8 mouse cellular contexts compared by ENCODE assay signal in the genomic region with DNA sequence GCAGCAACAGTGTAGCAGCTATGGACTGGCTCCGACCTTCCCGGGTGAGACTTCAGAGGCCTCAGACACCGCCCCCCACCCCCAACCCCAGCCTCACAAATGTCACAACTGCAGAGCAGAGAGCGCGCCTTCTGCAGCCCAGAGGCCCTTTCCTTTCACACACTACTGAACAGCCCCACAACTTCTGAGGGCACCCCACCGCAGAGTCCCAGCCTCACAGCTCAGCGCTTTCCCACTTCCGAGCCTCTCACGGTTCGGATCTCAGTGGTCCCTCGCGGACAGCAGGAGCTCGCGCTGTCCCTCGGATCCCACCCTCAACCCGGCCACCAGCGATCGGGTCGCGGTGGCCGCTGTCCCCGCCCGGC. TPM values are rescaled to one million over a fixed set of nuclear protein-coding genes. Genes with fewer than 3 reads are reported as not detected.
DNase-seq lines count a peak whose midpoint lies in the region; ATAC-seq lines count a peak whose summit lies in the region.

No protein-coding gene starts in this region.

- ATAC-seq in frontal cortex, adult (ENCODE audit: low TSS enrichment) = 0 out of 2 replicates have a peak, but pooled peaks have one; percentile 1
- ATAC-seq in hindbrain, embryonic 16.5 days = peak; percentile 46
- no peak; the same call in none of the 2 replicates for ATAC-seq in midbrain, embryonic 11.5 days (ENCODE audit: low FRiP score)

- no peaks in the 10 kb centered on the region for H3K36me3 ChIP-seq in hindbrain, embryonic 16.5 days (ENCODE audit: control insufficient read depth, insufficient read depth, low read length)
- H3K36me3 ChIP-seq in midbrain, embryonic 11.5 days (ENCODE audit: control insufficient read depth, insufficient read depth, low read length) = no peaks in the 10 kb centered on the region

- H3K4me1 ChIP-seq in hindbrain, embryonic 16.5 days (ENCODE audit: control insufficient read depth, insufficient read depth, low read depth, low read length) = peaks cover 14% of the 10 kb centered on the region
- H3K4me1 ChIP-seq in midbrain, embryonic 11.5 days (ENCODE audit: control insufficient read depth, insufficient read depth, low read length) = peaks cover 27% of the 10 kb centered on the region

- H3K27ac ChIP-seq in hindbrain, embryonic 16.5 days (ENCODE audit: low read depth, low read length) = peak overlapping the region; percentile 87
- peak overlapping the region; percentile 83 for H3K27ac ChIP-seq in midbrain, embryonic 11.5 days (ENCODE audit: low read depth, low read length)

- peak overlapping the region; percentile 92 for H3K4me2 ChIP-seq in hindbrain, embryonic 16.5 days (ENCODE audit: low read length)
- peak overlapping the region; percentile 90 for H3K4me2 ChIP-seq in midbrain, embryonic 11.5 days

- DNase-seq in frontal cortex, postnatal 36 days (ENCODE audit: low spot score in 2 of 2) = no peak
- DNase-seq in A20 (ENCODE audit: low read depth, low spot score) = peak; percentile 85
- peak; percentile 30 for DNase-seq in c-Kit-negative CD71-positive TER-119-positive erythroid progenitor cells, embryonic 14.5 days (ENCODE audit: low read depth, low spot score)
- peak; percentile 92 for DNase-seq in midbrain, embryonic 11.5 days (ENCODE audit: low spot score, missing footprints)
- DNase-seq in thymus, postnatal 0 days (ENCODE audit: low spot score) = peak; percentile 80
- DNase-seq in left cerebral cortex, adult 9 months (ENCODE audit: low spot score in 2 of 2) = no peak

- H3K27me3 ChIP-seq in hindbrain, embryonic 16.5 days (replicated peaks; ENCODE audit: control insufficient read depth, insufficient read depth, low read length) = no peaks in the 10 kb centered on the region
- H3K27me3 ChIP-seq in midbrain, embryonic 11.5 days (ENCODE audit: control insufficient read depth, insufficient read depth, low read length) = no peaks in the 10 kb centered on the region

- peak overlapping the region; percentile 85 for H3K9ac ChIP-seq in hindbrain, embryonic 16.5 days (ENCODE audit: low read depth, low read length)
- H3K9ac ChIP-seq in midbrain, embryonic 11.5 days (ENCODE audit: low read length) = peak overlapping the region; percentile 88

- no peaks in the 10 kb centered on the region for H3K9me3 ChIP-seq in hindbrain, embryonic 16.5 days (ENCODE audit: control insufficient read depth, low read length)
- H3K9me3 ChIP-seq in midbrain, embryonic 11.5 days (ENCODE audit: control insufficient read depth, low read length) = no peaks in the 10 kb centered on the region

- WGBS in hindbrain, embryonic 16.5 days = under 1% methylated on average over 23 of the region's 23 CpGs
- under 1% methylated on average over 23 of the region's 23 CpGs for WGBS in midbrain, embryonic 11.5 days

- peak overlapping the region; percentile 68 for H3K4me3 ChIP-seq in hindbrain, embryonic 16.5 days (ENCODE audit: low read length)
- peak overlapping the region; percentile 79 for H3K4me3 ChIP-seq in midbrain, embryonic 11.5 days (ENCODE audit: low read depth, low read length)

RNA-seq across cellular contexts. Expression of a gene that starts 6.3 kb away (rescaled TPM):
- polyA plus RNA-seq in hindbrain, embryonic 16.5 days (2015; fragmentation: Nextera tagmentation; extraction: Ambion mirVana) = 19.5 and 20.9 TPM in 2 replicates
- 29.4 and 31.4 TPM in 2 replicates for polyA plus RNA-seq in midbrain, embryonic 11.5 days (2014; fragmentation: Nextera tagmentation; extraction: Ambion mirVana)
- 184 and 188 TPM in 2 replicates for polyA plus RNA-seq in thymus, postnatal 0 days (2015; fragmentation: Nextera tagmentation; extraction: Ambion mirVana)

RNA-seq across cellular contexts. Expression of a gene that starts 18.1 kb away (rescaled TPM):
- polyA plus RNA-seq in hindbrain, embryonic 16.5 days (2015; fragmentation: Nextera tagmentation; extraction: Ambion mirVana) = 15.1 and 17.4 TPM in 2 replicates
- 9.1 and 11.6 TPM in 2 replicates for polyA plus RNA-seq in midbrain, embryonic 11.5 days (2014; fragmentation: Nextera tagmentation; extraction: Ambion mirVana)
- polyA plus RNA-seq in thymus, postnatal 0 days (2015; fragmentation: Nextera tagmentation; extraction: Ambion mirVana) = 37.5 and 42.1 TPM in 2 replicates

RNA-seq across cellular contexts. Expression of a gene that starts 39.5 kb away (rescaled TPM):
- polyA plus RNA-seq in hindbrain, embryonic 16.5 days (2015; fragmentation: Nextera tagmentation; extraction: Ambion mirVana) = 63.5 and 67.0 TPM in 2 replicates
- polyA plus RNA-seq in midbrain, embryonic 11.5 days (2014; fragmentation: Nextera tagmentation; extraction: Ambion mirVana) = 51.6 and 52.1 TPM in 2 replicates
- polyA plus RNA-seq in thymus, postnatal 0 days (2015; fragmentation: Nextera tagmentation; extraction: Ambion mirVana) = 54.3 and 59.6 TPM in 2 replicates

RNA-seq across cellular contexts. Expression of a gene that starts 39.5 kb away (rescaled TPM):
- 15.1 and 19.4 TPM in 2 replicates for polyA plus RNA-seq in hindbrain, embryonic 16.5 days (2015; fragmentation: Nextera tagmentation; extraction: Ambion mirVana)
- polyA plus RNA-seq in midbrain, embryonic 11.5 days (2014; fragmentation: Nextera tagmentation; extraction: Ambion mirVana) = 42.0 and 45.0 TPM in 2 replicates
- polyA plus RNA-seq in thymus, postnatal 0 days (2015; fragmentation: Nextera tagmentation; extraction: Ambion mirVana) = 21.1 and 24.3 TPM in 2 replicates

Comparison
In these comparisons a context has a peak if more than half of its experiments do, and no peak if none do; other contexts are left out.
1. DNase-seq: peak in A20 (single experiment), c-Kit-negative CD71-positive TER-119-positive erythroid progenitor cells, embryonic 14.5 days (single experiment), midbrain, embryonic 11.5 days (single experiment) and thymus, postnatal 0 days (single experiment); none in frontal cortex, postnatal 36 days (0 of 2) and left cerebral cortex, adult 9 months (0 of 2).